Mouse (Mus musculus) spleen, adult 2 months (tissue): ENCODE measurements around the gene Dmrta2.

Source experiments
- CTCF ChIP-seq: fragments of 200-500 bp; IDR thresholded peaks from 2 replicates; pipeline ENCODE4 v1.5.1; 2011; ENCODE audit warnings: mild to moderate bottlenecking, inconsistent platforms; ENCODE audit not compliant: insufficient read depth, insufficient read length, insufficient replicate concordance; ENCODE audit errors: extremely low read depth
- POLR2A ChIP-seq: fragments of 200-500 bp; IDR thresholded peaks from 2 replicates; pipeline ENCODE4 v1.6.1; 2011; ENCODE audit warnings: low read depth, low read length, inconsistent platforms

GRCm38 (mm10) chr4:109930445-109930844, 47.4 kb upstream of the Dmrta2 start:
- TF ChIP-seq POLR2A, result no peak
- no peak for TF ChIP-seq CTCF
